Mouse (Mus musculus) skeletal muscle tissue, adult 2 months (tissue): Measurements from ENCODE around the gene Tapbp.
"Not testable (repeated sequence)": the region's sequence is repeated elsewhere in the genome, so short reads cannot be mapped to it uniquely, and the experiment has no call there.

Experiments used
- DNase-seq: peaks from one replicate; pipeline ENCODE4 v3.0.0-alpha.2; 2012; ENCODE audit warnings: low read depth, low spot score

Tapbp gene

DNA sequence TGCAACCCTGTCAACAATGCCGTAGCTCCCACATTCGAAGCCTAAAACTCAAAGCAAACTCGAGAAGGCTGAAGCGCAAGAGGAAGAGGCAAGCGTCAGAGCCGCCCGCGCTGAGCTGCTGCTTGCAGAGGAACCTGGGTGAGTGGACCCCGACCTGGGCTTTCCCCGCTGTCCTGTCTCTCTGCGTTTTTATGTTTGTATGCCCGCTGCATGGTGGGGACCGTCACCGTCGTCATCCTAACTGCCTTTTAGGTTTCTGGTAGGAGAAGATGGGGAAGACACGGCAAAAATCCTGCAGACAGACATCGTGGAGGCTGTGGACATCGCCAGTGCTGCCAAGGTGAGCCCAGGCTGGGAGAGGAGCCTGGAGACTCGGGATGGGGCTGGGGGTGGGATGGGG is 25.7 kb downstream of the Tapbp start:
- no peak for DNase-seq

DNA sequence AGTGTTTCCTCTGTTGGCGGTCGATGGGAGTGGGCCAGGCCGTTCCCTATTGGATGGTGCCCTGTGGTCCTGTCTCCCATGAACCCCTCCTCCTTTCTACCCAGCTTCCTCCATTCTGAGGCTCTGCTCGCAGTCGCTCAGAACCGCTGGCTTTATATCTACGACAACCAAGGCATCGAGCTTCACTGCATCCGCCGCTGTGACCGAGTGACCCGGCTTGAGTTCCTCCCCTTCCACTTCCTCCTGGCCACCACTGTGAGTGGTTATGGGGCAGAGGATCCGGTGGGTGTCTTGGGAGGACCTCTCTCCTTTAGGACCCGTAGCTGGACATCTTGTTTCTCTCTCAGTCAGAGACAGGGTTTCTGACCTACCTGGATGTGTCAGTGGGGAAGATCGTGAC is 27.8 kb downstream of the Tapbp start:
- no peak for DNase-seq

DNA sequence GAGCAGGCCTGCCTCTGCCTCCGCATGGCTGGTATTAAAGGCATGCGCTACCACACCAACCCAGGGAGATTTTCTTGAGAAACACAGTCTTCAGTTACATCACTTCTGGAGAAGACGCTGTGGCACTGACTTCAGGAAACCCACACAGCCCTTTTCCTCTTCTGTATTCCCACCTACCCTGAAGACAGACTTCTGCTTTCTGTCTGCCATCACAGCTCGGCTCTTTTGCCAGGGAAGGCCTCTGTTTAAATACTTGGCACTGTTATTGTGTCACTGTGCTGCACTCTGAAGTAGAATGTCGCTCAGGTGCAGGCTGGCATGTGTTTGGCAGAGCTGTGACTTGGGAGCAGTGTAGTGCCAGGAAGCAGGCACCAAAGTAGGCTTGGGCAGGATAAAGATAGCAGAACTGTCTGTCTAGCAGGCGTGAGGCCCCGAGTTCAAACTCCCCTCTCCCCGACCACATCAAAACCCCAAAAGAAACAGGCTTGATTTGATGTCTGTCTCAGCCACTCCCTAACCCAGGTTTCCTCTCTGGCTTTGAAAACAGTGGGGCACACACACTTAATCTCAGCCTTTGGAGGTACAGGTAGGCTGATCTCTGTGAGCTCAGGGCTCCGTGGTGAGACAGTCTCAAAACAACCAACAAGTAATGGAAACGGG is 31.9 kb downstream of the Tapbp start:
- no peak for DNase-seq

DNA sequence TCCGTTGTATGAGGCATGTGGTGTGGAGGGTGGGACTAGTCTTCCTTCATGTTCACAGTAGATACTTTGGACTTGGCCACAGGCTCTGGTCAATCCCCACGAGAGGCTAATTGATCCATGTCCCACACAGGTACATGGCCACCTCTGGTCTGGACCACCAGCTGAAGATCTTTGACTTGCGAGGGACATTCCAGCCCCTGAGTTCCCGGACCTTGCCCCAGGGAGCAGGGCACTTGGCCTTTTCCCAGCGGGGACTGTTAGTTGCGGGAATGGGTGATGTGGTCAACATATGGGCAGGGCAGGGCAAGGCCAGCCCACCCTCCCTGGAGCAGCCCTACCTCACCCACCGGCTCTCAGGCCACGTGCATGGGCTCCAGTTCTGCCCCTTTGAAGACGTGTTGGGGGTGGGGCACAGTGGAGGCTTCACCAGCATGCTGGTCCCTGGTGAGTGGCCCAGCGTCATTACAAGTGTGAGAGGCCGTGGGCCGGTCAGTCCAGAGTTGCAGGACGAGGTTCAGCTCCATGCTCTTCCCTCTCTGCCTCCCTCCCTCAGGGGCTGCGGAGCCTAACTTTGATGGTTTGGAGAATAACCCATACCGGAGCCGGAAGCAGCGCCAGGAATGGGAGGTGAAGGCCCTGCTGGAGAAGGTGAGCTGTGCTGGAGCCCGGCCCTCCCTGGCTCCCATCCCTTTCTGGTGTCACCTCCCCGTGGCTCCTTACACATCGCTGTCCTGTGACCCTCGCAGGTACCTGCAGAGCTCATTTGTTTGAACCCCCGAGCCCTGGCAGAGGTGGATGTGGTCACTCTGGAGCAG is 32.6 kb downstream of the Tapbp start:
- DNase-seq = no peak

DNA sequence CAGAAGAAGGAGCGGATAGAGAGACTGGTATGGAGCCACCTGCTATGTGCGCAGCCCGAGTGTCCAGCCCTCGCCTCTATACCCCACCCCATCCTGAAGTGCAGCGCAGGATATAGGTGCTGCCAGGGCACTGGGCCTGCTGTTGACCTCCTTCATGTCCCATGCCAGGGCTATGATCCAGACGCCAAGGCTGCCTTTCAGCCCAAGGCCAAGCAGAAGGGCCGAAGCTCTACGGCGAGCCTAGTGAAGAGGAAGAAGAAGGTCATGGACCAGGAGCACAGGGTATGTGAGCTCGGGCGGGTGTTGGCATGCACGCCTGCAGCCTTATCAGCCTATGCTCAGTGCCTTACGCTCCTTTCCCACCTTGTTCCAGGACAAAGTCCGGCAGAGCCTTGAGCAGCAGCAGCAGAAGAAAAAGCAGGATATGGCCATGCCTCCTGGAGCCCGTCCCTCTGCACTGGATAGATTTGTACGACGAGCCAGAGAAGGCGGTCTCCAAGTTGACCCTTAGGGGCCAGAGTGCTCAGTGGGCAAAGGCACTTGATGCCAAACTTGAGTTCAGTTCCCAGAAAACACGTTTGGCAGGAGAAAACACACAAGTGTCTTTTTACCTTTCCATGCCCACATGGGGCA is 33.3 kb downstream of the Tapbp start:
- DNase-seq = no peak

DNA sequence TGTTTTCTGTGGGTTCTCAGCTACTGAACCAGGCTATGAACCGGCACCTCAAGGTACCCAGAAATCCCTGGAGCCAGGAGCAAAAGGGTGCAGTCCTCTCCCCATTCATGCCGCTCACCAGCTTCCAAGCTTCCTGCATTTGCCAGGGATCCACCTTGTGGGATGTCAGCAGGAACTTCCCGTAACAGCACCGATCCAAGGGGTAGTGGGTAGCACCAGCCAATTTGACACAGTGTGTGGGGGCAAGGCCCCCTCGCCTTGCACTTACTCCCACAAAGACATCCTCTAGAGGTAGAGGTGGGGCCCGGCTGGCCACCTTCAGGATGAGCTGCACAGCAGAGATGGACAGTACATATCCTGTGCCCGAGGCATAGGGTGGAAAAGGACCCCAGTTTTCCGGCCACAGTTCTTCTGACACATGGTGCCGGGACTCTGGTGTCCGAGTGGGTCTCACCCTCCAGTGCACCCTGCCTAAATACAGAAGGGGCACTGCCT is 34.5 kb downstream of the Tapbp start:
- DNase-seq = no peak

DNA sequence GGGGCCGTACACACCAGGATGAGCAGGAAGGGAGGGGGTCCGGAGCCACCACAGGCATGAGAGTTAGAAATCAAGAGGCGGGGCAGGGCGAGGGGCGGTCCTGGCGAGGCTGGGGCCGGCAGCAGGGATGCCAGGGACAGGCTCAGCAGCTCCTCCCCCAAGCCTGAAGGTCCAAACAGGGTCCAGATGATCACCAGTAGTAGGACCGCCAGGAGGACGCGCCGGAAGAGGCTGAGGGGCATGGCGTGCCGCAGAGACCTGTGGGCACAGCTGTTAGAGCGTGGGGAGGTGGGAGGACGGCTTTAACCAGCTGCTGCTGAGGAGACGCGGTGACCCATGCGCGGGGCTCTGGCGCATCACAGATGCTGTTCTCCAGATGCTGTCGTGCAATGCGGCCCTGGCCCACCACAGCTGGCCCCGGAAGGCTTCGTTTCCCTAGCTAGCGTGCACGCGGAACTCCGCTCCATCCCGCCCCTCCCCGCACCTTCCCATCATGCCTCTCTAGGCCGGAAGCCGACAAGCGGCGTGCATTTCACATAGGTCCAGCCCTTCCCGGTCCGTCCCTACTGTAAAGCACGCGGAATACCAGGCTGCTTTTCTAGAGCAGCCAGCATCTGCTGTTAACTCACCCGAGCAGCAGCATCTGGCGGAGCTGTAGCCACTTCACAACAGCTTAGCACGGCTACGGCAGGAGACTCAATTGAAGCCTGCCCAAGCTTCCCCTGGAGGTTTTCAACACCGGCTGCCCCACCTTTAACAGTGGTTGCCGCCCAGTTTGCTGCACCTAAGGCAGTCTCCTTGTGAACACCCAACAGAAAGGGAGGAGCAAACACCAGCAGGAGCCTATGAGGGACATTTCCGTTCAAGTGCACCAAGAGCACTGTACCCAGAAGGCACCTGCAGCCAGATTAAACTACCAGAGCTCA is 35.6 kb downstream of the Tapbp start, which contains the start of gene B3galt4:
TSS of gene B3galt4 (minus strand) at position 468 of the 926 bp plus-strand sequence.
- DNase-seq = peak; percentile 60

DNA sequence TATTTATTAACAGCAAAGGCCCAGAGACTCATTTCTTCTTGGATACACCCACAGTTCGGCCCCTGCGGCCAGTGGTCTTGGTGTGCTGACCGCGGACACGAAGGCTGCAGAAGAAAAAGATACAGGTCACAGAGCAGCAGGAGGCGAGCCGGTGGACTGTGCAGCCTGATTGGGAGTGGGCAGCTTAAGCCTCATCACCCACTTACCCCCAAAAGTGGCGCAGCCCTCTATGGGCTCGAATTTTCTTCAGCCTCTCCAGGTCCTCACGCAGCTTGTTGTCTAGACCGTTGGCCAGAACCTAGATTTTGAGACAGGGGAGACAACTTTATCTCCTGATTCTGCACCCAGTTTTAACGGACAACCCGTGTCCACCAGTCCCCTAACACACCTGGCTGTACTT is 36.3 kb downstream of the Tapbp start:
- not testable (repeated sequence) for DNase-seq

DNA sequence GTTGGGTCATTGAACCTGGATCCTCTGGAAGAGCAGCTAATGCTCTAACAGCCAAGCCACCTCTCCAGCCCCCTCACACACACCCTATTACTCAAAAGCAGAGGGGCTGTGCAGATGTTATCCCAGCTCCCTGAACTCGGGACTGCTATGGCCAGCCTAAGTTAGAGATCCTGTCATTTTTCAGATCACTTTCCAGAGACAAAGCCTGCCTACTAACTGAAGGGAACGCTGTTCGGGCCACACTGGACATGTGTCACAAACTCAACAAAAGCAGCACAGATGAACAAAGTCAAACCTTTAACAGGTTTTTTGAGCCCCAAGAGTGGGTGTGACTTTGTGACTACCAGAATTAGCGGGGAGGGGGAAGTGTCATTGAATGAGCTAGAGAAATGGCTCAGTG is 37.2 kb downstream of the Tapbp start:
- no peak for DNase-seq

DNA sequence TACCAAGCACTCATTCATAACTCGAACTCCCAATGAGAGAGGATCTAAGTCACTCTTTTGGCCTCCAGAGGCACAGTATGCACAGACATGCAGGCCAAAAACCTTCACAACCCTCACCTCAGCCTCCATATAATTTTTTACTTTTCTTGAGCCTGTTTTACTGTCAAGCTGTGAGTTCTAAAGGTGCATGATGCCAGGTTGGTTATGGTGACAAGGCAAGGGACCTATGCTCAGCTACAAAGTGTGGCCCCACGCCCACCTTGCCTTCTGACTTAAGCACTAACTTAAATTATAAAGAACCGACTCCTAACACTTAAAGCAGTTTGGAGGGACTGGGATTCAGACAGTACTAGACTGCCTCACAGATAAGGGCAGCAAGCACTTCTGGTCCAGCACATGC is 37.6 kb downstream of the Tapbp start:
- DNase-seq = no peak

DNA sequence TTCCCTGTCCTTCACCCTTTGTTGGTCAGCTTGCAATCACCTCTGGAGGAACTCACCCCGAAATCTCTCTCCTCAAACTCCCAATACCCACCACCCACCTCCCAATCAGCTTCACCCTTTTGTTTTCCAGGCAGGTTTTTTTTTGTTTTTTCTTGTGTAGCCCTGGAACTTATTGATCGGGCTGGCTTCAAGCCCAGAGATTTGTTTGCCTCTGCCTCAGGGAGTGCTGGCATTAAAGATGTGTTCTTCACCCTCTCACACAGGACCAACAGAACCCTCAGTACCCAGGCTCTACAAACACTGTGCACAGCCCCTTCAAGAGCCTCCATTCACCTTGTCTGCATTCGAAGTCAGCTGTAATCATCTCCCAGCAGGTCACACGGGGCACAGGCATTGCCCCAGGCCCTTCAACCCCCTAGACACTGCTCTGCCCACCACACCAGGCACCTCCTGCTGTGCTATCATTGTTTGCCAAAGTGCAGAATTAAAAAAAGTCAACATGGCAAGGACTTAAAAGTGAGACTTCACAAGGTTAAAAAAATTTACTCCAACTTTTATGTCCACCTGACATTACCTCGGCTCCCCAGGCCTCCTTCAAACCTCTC is 38.4 kb downstream of the Tapbp start:
- DNase-seq = no peak

DNA sequence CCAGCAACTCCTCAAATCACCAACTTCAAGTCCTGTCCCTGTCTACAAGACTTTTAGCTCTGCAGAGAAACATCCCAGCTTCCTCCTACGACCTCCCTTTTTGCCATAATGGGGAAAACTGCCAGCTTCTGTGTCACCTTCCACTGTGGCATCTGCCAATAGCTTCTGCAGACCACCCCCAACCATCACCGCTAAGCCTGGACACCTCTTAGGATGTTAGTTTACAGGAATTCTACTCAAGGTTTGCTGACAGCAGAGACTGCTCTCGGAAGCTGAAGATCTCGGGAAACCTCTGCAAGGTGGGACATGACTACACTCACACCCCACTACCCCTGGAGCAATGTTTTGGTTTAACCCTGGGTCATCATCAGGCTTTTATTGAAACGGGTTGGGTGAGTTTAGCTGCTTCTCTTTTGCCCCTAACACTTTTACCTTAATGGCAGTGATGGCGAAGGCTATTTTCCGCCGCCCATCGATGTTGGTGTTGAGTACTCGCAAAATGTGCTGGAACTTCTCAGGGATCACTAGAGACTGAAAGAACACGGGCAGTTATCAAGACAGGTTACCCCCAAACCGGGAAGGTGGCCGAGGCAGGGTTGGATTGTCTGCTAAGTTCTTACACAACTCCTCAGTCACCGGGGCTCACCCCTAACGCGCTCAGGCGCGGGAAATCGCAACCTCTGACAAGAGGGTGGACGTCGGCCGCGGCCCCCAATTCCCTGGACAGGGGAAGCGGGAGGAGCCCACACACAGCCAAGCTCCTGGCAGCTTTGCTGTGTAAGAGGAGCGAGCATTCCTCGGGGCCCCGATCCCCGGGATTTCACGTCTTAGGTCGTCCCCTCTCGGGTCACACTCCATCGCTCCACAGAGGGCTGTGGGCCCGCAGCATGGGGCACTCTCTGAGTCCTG is 39.2 kb downstream of the Tapbp start:
- no peak for DNase-seq

DNA sequence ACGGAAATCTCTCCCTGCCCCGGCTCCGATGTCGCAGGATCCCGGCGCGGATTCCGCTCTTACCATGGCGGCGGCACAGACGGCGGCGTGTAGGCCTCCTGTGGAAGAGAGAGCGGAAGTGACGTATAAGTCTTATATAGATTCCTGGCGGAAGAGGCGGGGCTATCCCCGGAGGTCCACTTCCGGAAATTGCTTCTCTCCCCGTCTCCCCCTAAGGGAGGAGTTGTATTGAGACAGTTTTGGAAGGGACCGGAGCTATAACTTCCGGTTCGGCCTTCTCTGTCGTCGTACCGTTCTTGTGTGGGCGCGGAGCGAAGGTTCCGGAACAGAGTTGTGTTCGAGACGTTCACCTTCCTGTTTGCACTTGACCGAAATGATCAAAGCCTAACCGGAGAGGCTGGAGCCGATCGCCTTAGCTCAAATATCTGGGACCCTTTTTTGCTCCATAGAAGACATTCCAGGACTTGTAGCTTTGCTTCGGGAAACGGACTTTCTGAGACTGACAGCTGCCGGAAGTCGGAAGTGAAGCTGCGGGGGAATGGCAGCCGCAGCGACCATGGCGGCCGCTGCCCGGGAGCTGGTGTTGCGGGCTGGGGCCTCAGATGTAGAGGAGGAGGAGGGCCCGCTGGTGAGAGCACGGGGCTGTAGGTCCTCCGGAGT is 40.0 kb downstream of the Tapbp start, which contains the start of the genes Vps52 and Rps18:
TSS of gene Vps52 (plus strand) at position 258 of the 660 bp plus-strand sequence.
TSS of gene Rps18 (minus strand) at position 447 of the 660 bp plus-strand sequence.
- peak; percentile 98 for DNase-seq

DNA sequence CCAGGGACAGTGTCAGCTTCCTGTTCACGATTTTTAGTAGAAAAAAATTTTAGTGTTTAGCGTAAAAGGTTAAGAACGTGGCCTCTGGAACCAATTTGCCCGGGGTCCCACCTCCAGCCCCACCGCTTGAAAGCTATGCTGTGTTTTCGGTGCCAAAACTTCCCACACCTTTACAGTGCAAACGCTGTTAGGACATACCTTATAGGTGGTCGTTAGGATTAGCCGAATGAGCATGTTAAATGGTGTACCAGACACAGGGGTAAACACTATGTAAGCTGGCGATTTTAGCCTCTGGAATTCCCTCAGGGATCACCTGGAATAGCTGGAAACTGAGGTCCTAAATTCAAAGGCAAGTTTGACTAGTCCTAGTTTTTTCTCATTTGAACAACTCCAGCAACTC is 40.6 kb downstream of the Tapbp start:
- DNase-seq = no peak

DNA sequence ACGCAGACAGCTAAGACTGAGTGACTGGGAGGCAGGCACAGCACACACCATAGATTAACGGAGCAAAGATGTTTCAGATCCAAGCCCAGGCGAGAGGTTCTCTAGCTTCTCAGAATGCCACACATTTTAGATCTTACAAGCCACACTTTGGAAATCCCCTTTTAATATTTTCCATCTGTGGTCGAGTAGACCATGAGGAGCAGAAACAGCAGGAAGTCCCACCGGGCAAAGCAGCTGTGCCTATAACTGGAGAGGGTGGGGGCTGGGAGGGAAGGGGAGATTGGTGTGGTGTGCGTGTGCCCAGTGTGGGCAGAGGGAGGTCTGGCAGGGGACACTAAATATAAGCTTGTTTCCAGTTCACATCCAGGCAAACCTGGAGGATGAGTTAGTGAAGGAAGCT is 41.8 kb downstream of the Tapbp start:
- no peak for DNase-seq

DNA sequence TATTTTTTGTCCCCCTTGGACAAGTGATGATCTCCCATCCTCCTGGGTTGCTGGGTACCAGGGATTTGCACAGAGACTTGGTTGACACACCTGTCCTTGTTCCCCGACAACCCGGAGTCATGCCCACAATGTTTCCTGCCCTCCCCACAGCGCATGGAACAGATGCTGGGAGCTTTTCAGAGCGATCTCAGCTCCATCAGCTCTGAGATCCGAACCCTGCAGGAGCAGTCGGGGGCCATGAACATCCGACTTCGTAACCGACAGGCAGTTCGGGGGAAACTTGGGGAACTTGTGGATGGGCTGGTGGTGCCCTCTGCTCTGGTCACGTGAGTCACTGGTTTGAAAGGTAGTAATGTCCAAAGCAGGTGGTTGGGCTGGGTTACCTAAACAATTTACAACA is 42.8 kb downstream of the Tapbp start:
- DNase-seq = no peak

DNA sequence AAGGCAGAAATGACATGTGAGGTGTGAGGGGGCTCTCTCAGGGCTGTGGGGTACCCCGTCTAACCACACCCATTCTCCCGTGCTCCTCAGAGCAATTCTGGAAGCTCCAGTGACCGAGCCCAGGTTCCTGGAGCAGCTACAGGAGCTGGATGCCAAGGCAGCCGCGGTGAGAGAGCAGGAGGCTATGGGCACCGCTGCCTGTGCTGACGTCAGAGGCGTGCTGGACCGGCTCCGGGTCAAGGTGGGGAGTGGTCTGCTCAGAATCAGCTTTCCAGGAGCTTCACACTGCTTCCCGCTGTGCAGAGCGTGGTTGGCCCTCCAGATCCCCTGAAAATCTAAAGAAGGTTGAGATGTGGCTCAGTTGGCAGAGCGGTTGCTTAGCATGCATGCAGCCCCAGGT is 43.4 kb downstream of the Tapbp start:
- DNase-seq = no peak

DNA sequence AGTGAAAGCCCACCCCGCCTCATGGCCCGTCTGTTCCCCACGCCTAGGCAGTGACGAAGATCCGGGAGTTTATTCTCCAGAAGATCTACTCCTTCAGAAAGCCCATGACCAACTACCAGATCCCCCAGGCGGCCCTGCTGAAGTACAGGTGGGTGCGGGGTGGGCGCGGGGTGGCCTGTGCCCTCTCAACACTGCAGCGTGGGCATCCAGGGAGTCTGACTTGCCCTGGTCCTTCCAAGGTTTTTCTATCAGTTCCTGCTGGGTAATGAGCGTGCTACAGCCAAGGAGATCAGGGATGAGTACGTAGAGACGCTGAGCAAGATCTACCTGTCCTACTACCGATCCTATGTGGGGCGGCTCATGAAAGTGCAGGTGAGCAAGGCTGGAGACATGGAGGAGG is 44.2 kb downstream of the Tapbp start:
- no peak for DNase-seq

DNA sequence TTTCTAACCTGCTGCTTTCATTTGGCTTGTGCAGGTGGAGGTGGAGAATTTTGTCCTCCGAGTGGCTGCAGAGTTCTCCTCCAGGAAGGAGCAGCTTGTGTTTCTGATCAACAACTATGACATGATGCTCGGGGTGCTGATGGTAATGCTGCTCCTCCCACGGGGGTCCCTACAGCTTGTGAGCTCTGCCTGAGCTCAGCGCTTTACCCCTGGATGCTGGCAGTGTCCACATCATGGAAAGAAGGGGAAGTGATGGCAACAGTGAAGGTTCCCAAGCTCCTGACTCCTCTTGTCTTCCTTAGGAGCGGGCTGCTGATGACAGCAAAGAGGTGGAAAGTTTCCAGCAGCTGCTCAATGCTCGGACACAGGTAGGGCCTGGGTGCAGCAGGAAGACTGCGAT is 47.2 kb downstream of the Tapbp start:
- no peak for DNase-seq
